Mouse (Mus musculus): ENCODE measurements around the gene Emilin1. TPM values are rescaled to one million over a fixed set of nuclear protein-coding genes. Genes with fewer than 3 reads are reported as not detected.

Emilin1 gene
- total RNA-seq, 1 experiment = 16.6 TPM

DNA sequence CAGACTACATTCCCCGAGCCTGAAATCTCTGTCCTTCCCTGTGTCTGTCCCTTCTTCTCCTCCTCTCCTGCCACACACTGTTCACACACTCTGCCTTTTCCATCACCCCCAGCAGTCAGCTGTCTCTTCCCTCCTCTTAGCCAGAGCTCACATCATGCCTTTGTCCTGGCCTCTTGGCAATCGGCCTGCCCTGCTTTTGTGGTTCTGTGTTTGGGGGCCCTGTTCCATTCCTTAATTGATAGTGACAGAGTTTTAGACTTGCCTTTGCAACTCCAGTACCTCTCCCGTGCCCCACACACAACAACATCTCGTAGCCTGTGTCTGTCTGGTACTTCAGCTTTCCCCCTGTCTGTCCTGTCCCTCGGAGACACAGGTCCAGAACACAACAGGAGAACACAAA is 1.0 kb upstream of the Emilin1 start:
- in situ Hi-C loops (cut with MboI; ENCODE audit: low sequenced_read_pairs in 2 of 2, unreplicated experiment in 2 of 2) = no loop called here
- no peak for DNase-seq (ENCODE audit: low read depth, low spot score)
- Histone ChIP-seq H3K27ac (ENCODE audit: insufficient read depth, low read depth, low read length, poor library complexity, severe bottlenecking) (no peak overlapping the region), H3K36me3 (ENCODE audit: control insufficient read depth, insufficient read depth, low read length, poor library complexity, severe bottlenecking) (no peaks in the 10 kb centered on the region), H3K4me3 (ENCODE audit: insufficient read depth in 1 of 2, low read depth in 1 of 2, low read length in 2 of 2, poor library complexity in 1 of 2, severe bottlenecking in 1 of 2) (no peak overlapping the region), H3K9ac (ENCODE audit: insufficient read depth, low read depth, low read length, poor library complexity, severe bottlenecking) (no peak overlapping the region), H3K4me1 (ENCODE audit: control insufficient read depth in 2 of 2, insufficient read depth in 2 of 2, low read length in 2 of 2, poor library complexity in 1 of 2) (peaks cover 9 to 24% of the 10 kb centered on the region in 2 experiments), H3K9me3 (ENCODE audit: control insufficient read depth, insufficient read depth, low read depth, low read length) (no peaks in the 10 kb centered on the region)
- TF ChIP-seq MAFK (IDR thresholded peaks at IDR 0.05; ENCODE audit: insufficient read depth, low read depth, low read length) (no peak), HCFC1 (IDR thresholded peaks at IDR 0.05; ENCODE audit: borderline replicate concordance, insufficient read depth, low read length) (no peak), CHD2 (IDR thresholded peaks at IDR 0.05; ENCODE audit: low read depth, low read length) (no peak), ZNF384 (IDR thresholded peaks at IDR 0.05; ENCODE audit: low read depth, low read length) (no peak), ZC3H11A (IDR thresholded peaks at IDR 0.05; ENCODE audit: borderline replicate concordance, low read depth, low read length) (no peak)

DNA sequence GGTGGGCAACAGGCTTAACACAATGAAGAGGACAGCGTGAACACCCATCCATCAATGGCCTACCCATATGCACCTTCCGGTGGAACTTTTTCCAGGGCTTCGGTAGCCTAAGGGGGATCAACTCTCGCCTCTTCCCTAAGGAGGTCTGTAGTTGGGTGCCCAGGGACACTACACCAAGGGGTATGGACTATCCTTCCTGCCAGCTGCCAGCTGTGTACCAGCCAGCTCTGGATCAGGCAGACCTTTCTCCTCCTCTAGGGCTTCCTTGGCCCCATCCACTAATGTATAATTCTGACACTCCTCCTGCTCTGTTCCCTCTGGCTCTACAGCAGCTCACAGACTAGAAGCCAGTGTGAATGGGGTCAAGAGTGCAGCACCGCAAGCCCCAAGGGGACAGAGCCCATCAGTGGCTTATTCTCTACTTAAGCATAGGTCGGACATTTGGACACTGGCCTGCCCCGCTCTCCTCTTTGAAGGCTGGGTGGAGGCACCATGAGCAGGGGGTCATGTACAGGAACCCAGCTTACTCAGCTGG is 966 bp downstream of the Emilin1 start:
- no peak overlapping the region for H3K4me3 ChIP-seq (ENCODE audit: insufficient read depth in 1 of 2, low read depth in 1 of 2, low read length in 2 of 2, poor library complexity in 1 of 2, severe bottlenecking in 1 of 2)

DNA sequence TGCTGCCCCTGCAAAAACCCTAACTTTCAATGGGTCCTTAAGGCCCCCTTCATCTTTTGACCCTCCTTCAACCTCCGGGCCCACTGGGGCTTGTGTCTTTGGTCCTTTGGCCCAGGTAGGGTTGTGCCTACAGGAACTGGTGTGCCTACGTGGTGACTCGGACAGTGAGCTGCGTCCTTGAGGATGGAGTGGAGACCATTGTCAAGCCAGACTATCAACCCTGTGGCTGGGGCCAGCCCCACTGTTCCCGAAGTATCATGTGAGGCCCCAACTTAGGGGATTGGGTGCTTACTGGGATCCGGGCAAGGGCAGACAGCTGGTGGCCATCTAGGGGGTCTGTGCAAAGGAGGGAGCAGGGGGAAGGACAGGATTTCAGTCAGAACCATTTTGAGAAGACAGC is 1.6 kb downstream of the Emilin1 start:
- peaks cover 6 to 40% of the 10 kb centered on the region in 2 experiments for H3K4me1 ChIP-seq (ENCODE audit: control insufficient read depth in 2 of 2, insufficient read depth in 2 of 2, low read length in 2 of 2, poor library complexity in 1 of 2)
- no peak for DNase-seq (ENCODE audit: low read depth, low spot score)
- no peaks in the 10 kb centered on the region; the same call in 1 of the 2 replicates for H3K36me3 ChIP-seq (ENCODE audit: control insufficient read depth, insufficient read depth, low read length, poor library complexity, severe bottlenecking)
- in situ Hi-C loops (cut with MboI; ENCODE audit: low sequenced_read_pairs in 2 of 2, unreplicated experiment in 2 of 2) = no loop called here
- no peak overlapping the region for H3K27ac ChIP-seq (ENCODE audit: insufficient read depth, low read depth, low read length, poor library complexity, severe bottlenecking)
- no peak overlapping the region for H3K4me3 ChIP-seq (ENCODE audit: insufficient read depth in 1 of 2, low read depth in 1 of 2, low read length in 2 of 2, poor library complexity in 1 of 2, severe bottlenecking in 1 of 2)
- TF ChIP-seq ZC3H11A (IDR thresholded peaks at IDR 0.05; ENCODE audit: borderline replicate concordance, low read depth, low read length) (no peak), HCFC1 (IDR thresholded peaks at IDR 0.05; ENCODE audit: borderline replicate concordance, insufficient read depth, low read length) (no peak), MAFK (IDR thresholded peaks at IDR 0.05; ENCODE audit: insufficient read depth, low read depth, low read length) (no peak), CHD2 (IDR thresholded peaks at IDR 0.05; ENCODE audit: low read depth, low read length) (no peak)
- H3K9ac ChIP-seq (ENCODE audit: insufficient read depth, low read depth, low read length, poor library complexity, severe bottlenecking) = no peak overlapping the region
- H3K9me3 ChIP-seq (ENCODE audit: control insufficient read depth, insufficient read depth, low read depth, low read length) = no peaks in the 10 kb centered on the region

More for the DNA sequence above, 966 bp downstream of the Emilin1 start:
- no peak for DNase-seq (ENCODE audit: low read depth, low spot score)
- Histone ChIP-seq H3K4me1 (ENCODE audit: control insufficient read depth in 2 of 2, insufficient read depth in 2 of 2, low read length in 2 of 2, poor library complexity in 1 of 2) (peaks cover 9 to 37% of the 10 kb centered on the region in 2 experiments), H3K9ac (ENCODE audit: insufficient read depth, low read depth, low read length, poor library complexity, severe bottlenecking) (no peak overlapping the region), H3K9me3 (ENCODE audit: control insufficient read depth, insufficient read depth, low read depth, low read length) (no peaks in the 10 kb centered on the region), H3K36me3 (ENCODE audit: control insufficient read depth, insufficient read depth, low read length, poor library complexity, severe bottlenecking) (no peaks in the 10 kb centered on the region), H3K27ac (ENCODE audit: insufficient read depth, low read depth, low read length, poor library complexity, severe bottlenecking) (no peak overlapping the region)
- in situ Hi-C loops (cut with MboI; ENCODE audit: low sequenced_read_pairs in 2 of 2, unreplicated experiment in 2 of 2) = no loop called here
- TF ChIP-seq ZNF384 (IDR thresholded peaks at IDR 0.05; ENCODE audit: low read depth, low read length) (no peak), HCFC1 (IDR thresholded peaks at IDR 0.05; ENCODE audit: borderline replicate concordance, insufficient read depth, low read length) (no peak), MAFK (IDR thresholded peaks at IDR 0.05; ENCODE audit: insufficient read depth, low read depth, low read length) (no peak), ZC3H11A (IDR thresholded peaks at IDR 0.05; ENCODE audit: borderline replicate concordance, low read depth, low read length) (no peak), CHD2 (IDR thresholded peaks at IDR 0.05; ENCODE audit: low read depth, low read length) (no peak)

DNA sequence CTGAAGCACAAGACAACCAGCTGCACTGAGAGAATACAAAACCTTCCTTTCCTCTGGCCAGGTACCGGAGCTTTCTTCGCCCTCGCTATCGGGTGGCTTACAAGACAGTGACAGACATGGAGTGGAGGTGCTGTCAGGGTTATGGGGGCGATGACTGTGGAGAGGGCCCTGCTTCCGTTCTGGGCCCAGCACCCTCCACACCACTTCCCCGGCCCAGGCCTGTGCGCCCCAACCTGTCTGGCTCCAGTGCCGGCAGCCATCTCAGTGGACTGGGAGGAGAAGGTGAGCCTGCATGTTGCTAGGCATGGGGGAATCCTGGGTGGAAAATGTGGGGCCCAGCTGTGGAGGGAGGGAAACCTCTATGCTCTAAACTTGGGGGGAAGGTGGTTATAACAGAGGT is 2.3 kb downstream of the Emilin1 start:
- peak overlapping the region in 1 of 2 experiments; percentile 22; a peak in 1 of 4 replicates for H3K4me3 ChIP-seq (ENCODE audit: insufficient read depth in 1 of 2, low read depth in 1 of 2, low read length in 2 of 2, poor library complexity in 1 of 2, severe bottlenecking in 1 of 2)
- in situ Hi-C loops (cut with MboI; ENCODE audit: low sequenced_read_pairs in 2 of 2, unreplicated experiment in 2 of 2) = no loop called here
- H3K9me3 ChIP-seq (ENCODE audit: control insufficient read depth, insufficient read depth, low read depth, low read length) = no peaks in the 10 kb centered on the region
- peak overlapping the region; percentile 17; the same call in 1 of the 2 replicates for H3K9ac ChIP-seq (ENCODE audit: insufficient read depth, low read depth, low read length, poor library complexity, severe bottlenecking)
- TF ChIP-seq CHD2 (IDR thresholded peaks at IDR 0.05; ENCODE audit: low read depth, low read length) (no peak), HCFC1 (IDR thresholded peaks at IDR 0.05; ENCODE audit: borderline replicate concordance, insufficient read depth, low read length) (no peak), ZC3H11A (IDR thresholded peaks at IDR 0.05; ENCODE audit: borderline replicate concordance, low read depth, low read length) (no peak), MAFK (IDR thresholded peaks at IDR 0.05; ENCODE audit: insufficient read depth, low read depth, low read length) (no peak), ZNF384 (IDR thresholded peaks at IDR 0.05; ENCODE audit: low read depth, low read length) (no peak)
- H3K36me3 ChIP-seq (ENCODE audit: control insufficient read depth, insufficient read depth, low read length, poor library complexity, severe bottlenecking) = no peaks in the 10 kb centered on the region; the same call in 1 of the 2 replicates
- H3K27ac ChIP-seq (ENCODE audit: insufficient read depth, low read depth, low read length, poor library complexity, severe bottlenecking) = no peak overlapping the region
- DNase-seq (ENCODE audit: low read depth, low spot score) = no peak
- H3K4me1 ChIP-seq (ENCODE audit: control insufficient read depth in 2 of 2, insufficient read depth in 2 of 2, low read length in 2 of 2, poor library complexity in 1 of 2) = peaks cover 6 to 46% of the 10 kb centered on the region in 2 experiments

All from ES-E14 (cell line).